Mouse (Mus musculus) heart, embryonic 13.5 days (tissue): ENCODE measurements at regions not wholly inside any gene's neighbourhood (a gene's known extent, or its start where the extent isn't known, plus 50 kb on each side); places are given as distances from the start of the nearest gene placed in this dataset.

Experiments used
- ATAC-seq: fragments of 200-750 bp; cut with Nextera tagmentation; 2 replicates; pipeline ENCODE4 v1.8.0; 2017; ENCODE audit warnings: moderate TSS enrichment; ENCODE audit not compliant: insufficient number of reproducible peaks, low FRiP score, low TSS enrichment; ENCODE audit errors: extremely low read depth
- H3K27ac ChIP-seq: fragments of 300-500 bp; sonication (generic); replicated peaks from 2 replicates; pipeline ENCODE4 v1.5.1; 2015; ENCODE audit warnings: moderate library complexity, mild to moderate bottlenecking, inconsistent platforms
- H3K27me3 ChIP-seq: fragments of 300-500 bp; sonication (generic); replicated peaks from 2 replicates; pipeline ENCODE4 v1.6.1; 2015; ENCODE audit warnings: mild to moderate bottlenecking, inconsistent platforms
- H3K36me3 ChIP-seq: fragments of 300-500 bp; sonication (generic); 2 replicates; pipeline ENCODE4 v1.6.1; 2015; ENCODE audit warnings: mild to moderate bottlenecking, inconsistent platforms
- H3K4me1 ChIP-seq: fragments of 300-500 bp; sonication (generic); 2 replicates; pipeline ENCODE4 v1.6.1; 2015; ENCODE audit warnings: inconsistent platforms
- H3K4me2 ChIP-seq: fragments of 300-500 bp; sonication (generic); 2 replicates; pipeline ENCODE4 v1.6.1; 2015; ENCODE audit warnings: inconsistent platforms, mild to moderate bottlenecking, moderate library complexity
- H3K4me3 ChIP-seq: fragments of 300-500 bp; sonication (generic); 2 replicates; pipeline ENCODE4 v1.5.1; 2015; ENCODE audit warnings: moderate library complexity, mild to moderate bottlenecking, inconsistent platforms
- H3K9ac ChIP-seq: fragments of 300-500 bp; sonication (generic); 2 replicates; pipeline ENCODE4 v1.6.1; 2015; ENCODE audit warnings: inconsistent platforms, mild to moderate bottlenecking, moderate library complexity
- H3K9me3 ChIP-seq: fragments of 300-500 bp; sonication (generic); 2 replicates; pipeline ENCODE4 v1.6.1; 2016; ENCODE audit warnings: inconsistent platforms
- WGBS: fragments of 180-500 bp; shearing (Covaris S2); methylation state at CpG from one replicate; pipeline ENCODE4 v1.1.7; 2015; ENCODE audit warnings: mixed read lengths; 5-methylcytosine and 5-hydroxymethylcytosine counted together

GRCm38 (mm10) chr4:105469300-105469821 is 312.2 kb downstream of the Plpp3 start:
- H3K4me3 ChIP-seq: no peak overlapping the region
- no peak overlapping the region for H3K27ac ChIP-seq
- no peak for ATAC-seq
- H3K9me3 ChIP-seq: no peaks in the 10 kb centered on the region
- no peak overlapping the region for H3K4me2 ChIP-seq
- H3K9ac ChIP-seq: no peak overlapping the region
- no peaks in the 10 kb centered on the region for H3K36me3 ChIP-seq
- WGBS: 20% methylated on average over 6 of the region's 6 CpGs
- peaks cover 17% of the 10 kb centered on the region for H3K27me3 ChIP-seq
- peaks cover 17% of the 10 kb centered on the region for H3K4me1 ChIP-seq

GRCm38 (mm10) chr4:105474765-105475560 is 314.7 kb upstream of the Gm12728 start:
- Histone ChIP-seq H3K27me3 (peaks cover 17% of the 10 kb centered on the region), H3K36me3 (no peaks in the 10 kb centered on the region), H3K4me1 (peaks cover 7% of the 10 kb centered on the region), H3K9me3 (no peaks in the 10 kb centered on the region), H3K4me3 (no peak overlapping the region), H3K4me2 (no peak overlapping the region), H3K9ac (no peak overlapping the region), H3K27ac (no peak overlapping the region)
- no peak for ATAC-seq
- 33% methylated on average over 11 of the region's 11 CpGs for WGBS

- Histone ChIP-seq H3K9me3 (no peaks in the 10 kb centered on the region), H3K36me3 (no peaks in the 10 kb centered on the region), H3K4me3 (no peak overlapping the region), H3K27me3 (peaks cover 12% of the 10 kb centered on the region), H3K4me1 (no peaks in the 10 kb centered on the region), H3K9ac (no peak overlapping the region), H3K27ac (no peak overlapping the region), H3K4me2 (no peak overlapping the region)
- WGBS: 84% methylated on average over 4 of the region's 4 CpGs
- no peak for ATAC-seq
These were observed 313.3 kb upstream of the Gm12728 start for GRCm38 (mm10) chr4:105476332-105476731.

GRCm38 (mm10) chr4:105486376-105486775 is 303.3 kb upstream of the Gm12728 start:
- 80% methylated on average over 1 of the region's 1 CpGs for WGBS
- no peaks in the 10 kb centered on the region for H3K27me3 ChIP-seq

GRCm38 (mm10) chr4:105496176-105496575 is 293.5 kb upstream of the Gm12728 start:
- no peak overlapping the region for H3K4me2 ChIP-seq
- no peak for ATAC-seq
- WGBS: 65% methylated on average over 2 of the region's 2 CpGs
- no peaks in the 10 kb centered on the region for H3K4me1 ChIP-seq
- H3K27ac ChIP-seq: no peak overlapping the region
- H3K9me3 ChIP-seq: no peaks in the 10 kb centered on the region
- no peaks in the 10 kb centered on the region for H3K36me3 ChIP-seq
- H3K4me3 ChIP-seq: no peak overlapping the region
- H3K27me3 ChIP-seq: no peaks in the 10 kb centered on the region
- H3K9ac ChIP-seq: no peak overlapping the region

More at GRCm38 (mm10) chr4:105486376-105486775, 303.3 kb upstream of the Gm12728 start:
- H3K9me3 ChIP-seq: no peaks in the 10 kb centered on the region
- H3K4me2 ChIP-seq: no peak overlapping the region
- no peaks in the 10 kb centered on the region for H3K4me1 ChIP-seq
- no peak overlapping the region for H3K9ac ChIP-seq
- no peaks in the 10 kb centered on the region for H3K36me3 ChIP-seq
- no peak overlapping the region for H3K27ac ChIP-seq
- ATAC-seq: no peak
- no peak overlapping the region for H3K4me3 ChIP-seq

GRCm38 (mm10) chr4:105506190-105506589 is 283.5 kb upstream of the Gm12728 start:
- ATAC-seq: no peak
- WGBS: 43% methylated on average over 2 of the region's 2 CpGs
- Histone ChIP-seq H3K36me3 (no peaks in the 10 kb centered on the region), H3K27ac (no peak overlapping the region), H3K9ac (no peak overlapping the region), H3K9me3 (no peaks in the 10 kb centered on the region), H3K27me3 (no peaks in the 10 kb centered on the region), H3K4me3 (no peak overlapping the region), H3K4me2 (no peak overlapping the region), H3K4me1 (no peaks in the 10 kb centered on the region)

GRCm38 (mm10) chr4:105507221-105507620 is 282.4 kb upstream of the Gm12728 start:
- H3K36me3 ChIP-seq: no peaks in the 10 kb centered on the region
- H3K4me3 ChIP-seq: no peak overlapping the region
- H3K4me2 ChIP-seq: no peak overlapping the region
- no peaks in the 10 kb centered on the region for H3K9me3 ChIP-seq
- H3K9ac ChIP-seq: no peak overlapping the region
- H3K4me1 ChIP-seq: no peaks in the 10 kb centered on the region
- ATAC-seq: no peak
- no peak overlapping the region for H3K27ac ChIP-seq
- no peaks in the 10 kb centered on the region for H3K27me3 ChIP-seq
- 72% methylated on average over 7 of the region's 7 CpGs for WGBS

- Histone ChIP-seq H3K27me3 (no peaks in the 10 kb centered on the region), H3K4me1 (no peaks in the 10 kb centered on the region), H3K4me2 (no peak overlapping the region), H3K36me3 (no peaks in the 10 kb centered on the region), H3K27ac (no peak overlapping the region), H3K4me3 (no peak overlapping the region), H3K9me3 (no peaks in the 10 kb centered on the region), H3K9ac (no peak overlapping the region)
- WGBS: 76% methylated on average over 3 of the region's 3 CpGs
- ATAC-seq: no peak
These were observed 280.6 kb upstream of the Gm12728 start for GRCm38 (mm10) chr4:105509091-105509490.

- 52% methylated on average over 1 of the region's 1 CpGs for WGBS
- Histone ChIP-seq H3K4me3 (no peak overlapping the region), H3K27me3 (no peaks in the 10 kb centered on the region), H3K9ac (no peak overlapping the region), H3K27ac (no peak overlapping the region), H3K9me3 (no peaks in the 10 kb centered on the region), H3K4me2 (no peak overlapping the region), H3K4me1 (no peaks in the 10 kb centered on the region), H3K36me3 (no peaks in the 10 kb centered on the region)
- no peak for ATAC-seq
These were observed 279.3 kb upstream of the Gm12728 start for GRCm38 (mm10) chr4:105510406-105510805.

GRCm38 (mm10) chr4:105525135-105525534 is 264.5 kb upstream of the Gm12728 start:
- no peak overlapping the region for H3K4me3 ChIP-seq
- no peaks in the 10 kb centered on the region for H3K4me1 ChIP-seq
- WGBS: 47% methylated on average over 2 of the region's 2 CpGs
- no peaks in the 10 kb centered on the region for H3K27me3 ChIP-seq
- no peak for ATAC-seq
- H3K4me2 ChIP-seq: no peak overlapping the region
- no peak overlapping the region for H3K9ac ChIP-seq
- no peaks in the 10 kb centered on the region for H3K36me3 ChIP-seq
- no peaks in the 10 kb centered on the region for H3K9me3 ChIP-seq
- no peak overlapping the region for H3K27ac ChIP-seq

- Histone ChIP-seq H3K27ac (no peak overlapping the region), H3K36me3 (no peaks in the 10 kb centered on the region), H3K4me2 (no peak overlapping the region), H3K4me1 (no peaks in the 10 kb centered on the region), H3K27me3 (no peaks in the 10 kb centered on the region), H3K4me3 (no peak overlapping the region), H3K9me3 (no peaks in the 10 kb centered on the region), H3K9ac (no peak overlapping the region)
- 80% methylated on average over 7 of the region's 7 CpGs for WGBS
- no peak for ATAC-seq
These were observed 262.9 kb upstream of the Gm12728 start for GRCm38 (mm10) chr4:105526755-105527154.

- Histone ChIP-seq H3K27ac (no peak overlapping the region), H3K4me1 (no peaks in the 10 kb centered on the region), H3K4me2 (no peak overlapping the region), H3K4me3 (no peak overlapping the region), H3K9me3 (no peaks in the 10 kb centered on the region), H3K9ac (no peak overlapping the region), H3K27me3 (no peaks in the 10 kb centered on the region), H3K36me3 (no peaks in the 10 kb centered on the region)
- 65% methylated on average over 3 of the region's 3 CpGs for WGBS
- no peak for ATAC-seq
These were observed 262.4 kb upstream of the Gm12728 start for GRCm38 (mm10) chr4:105527316-105527715.
